Mouse (Mus musculus): ENCODE results near the gene Mpp5. TPM values are rescaled to one million over a fixed set of nuclear protein-coding genes. Genes with fewer than 3 reads are reported as not detected.

The Mpp5 gene
- polyA plus RNA-seq, 1 experiment from 2014 or later: 22.0 TPM

- no peaks in the 10 kb centered on the region for H3K9me3 ChIP-seq
- no peak overlapping the region for H3K4me2 ChIP-seq (replicated peaks)
- H3K27ac ChIP-seq: no peak overlapping the region
- H3K36me3 ChIP-seq: no peaks in the 10 kb centered on the region
- H3K9ac ChIP-seq (replicated peaks): no peak overlapping the region
- H3K4me3 ChIP-seq (replicated peaks): no peak overlapping the region
- 4% methylated on average over 2 of the region's 2 CpGs for WGBS
- ATAC-seq: peak; percentile 77
- H3K4me1 ChIP-seq (replicated peaks): peaks cover 16% of the 10 kb centered on the region
- H3K27me3 ChIP-seq: no peaks in the 10 kb centered on the region
These were observed 29.2 kb downstream of the Mpp5 start for GRCm38 (mm10) chr12:78777916-78778315.

- no peaks in the 10 kb centered on the region for H3K36me3 ChIP-seq
- WGBS: 44% methylated on average over 4 of the region's 4 CpGs
- H3K4me3 ChIP-seq (replicated peaks): no peak overlapping the region
- no peaks in the 10 kb centered on the region for H3K27me3 ChIP-seq
- no peak for ATAC-seq
- no peaks in the 10 kb centered on the region for H3K9me3 ChIP-seq
- H3K4me2 ChIP-seq (replicated peaks): no peak overlapping the region
- H3K27ac ChIP-seq: no peak overlapping the region
- H3K4me1 ChIP-seq (replicated peaks): peaks cover 16% of the 10 kb centered on the region
- H3K9ac ChIP-seq (replicated peaks): no peak overlapping the region
These were observed 29.8 kb downstream of the Mpp5 start for GRCm38 (mm10) chr12:78778423-78779067.

GRCm38 (mm10) chr12:78788266-78788873 lies 39.7 kb downstream of the Mpp5 start:
- 44% methylated on average over 3 of the region's 3 CpGs for WGBS

GRCm38 (mm10) chr12:78790791-78791190 lies 42.1 kb downstream of the Mpp5 start:
- no peaks in the 10 kb centered on the region for H3K36me3 ChIP-seq
- peaks cover 5% of the 10 kb centered on the region for H3K4me1 ChIP-seq (replicated peaks)
- no peak overlapping the region for H3K9ac ChIP-seq (replicated peaks)
- WGBS: 86% methylated on average over 2 of the region's 2 CpGs
- no peak overlapping the region for H3K4me3 ChIP-seq (replicated peaks)
- no peak overlapping the region for H3K4me2 ChIP-seq (replicated peaks)
- H3K9me3 ChIP-seq: no peaks in the 10 kb centered on the region
- no peak overlapping the region for H3K27ac ChIP-seq
- ATAC-seq: no peak
- no peaks in the 10 kb centered on the region for H3K27me3 ChIP-seq

More at GRCm38 (mm10) chr12:78788266-78788873, 39.7 kb downstream of the Mpp5 start:
- Histone ChIP-seq H3K4me2 (replicated peaks) (no peak overlapping the region), H3K27ac (no peak overlapping the region), H3K27me3 (no peaks in the 10 kb centered on the region), H3K36me3 (no peaks in the 10 kb centered on the region), H3K4me3 (replicated peaks) (no peak overlapping the region), H3K9me3 (0 out of 2 replicates have a peak, but pooled peaks cover 2% of the 10 kb centered on the region), H3K9ac (replicated peaks) (no peak overlapping the region), H3K4me1 (replicated peaks) (no peaks in the 10 kb centered on the region)
- no peak for ATAC-seq

- Histone ChIP-seq H3K4me1 (replicated peaks) (peaks cover 5% of the 10 kb centered on the region), H3K4me3 (replicated peaks) (no peak overlapping the region), H3K9me3 (no peaks in the 10 kb centered on the region), H3K9ac (replicated peaks) (no peak overlapping the region), H3K27me3 (no peaks in the 10 kb centered on the region), H3K36me3 (peaks cover 8% of the 10 kb centered on the region; the same call in 1 of the 2 replicates), H3K27ac (no peak overlapping the region), H3K4me2 (replicated peaks) (no peak overlapping the region)
- WGBS: 4% methylated on average over 1 of the region's 1 CpGs
- no peak for ATAC-seq
These were observed 45.5 kb downstream of the Mpp5 start for GRCm38 (mm10) chr12:78794236-78794635.

DNA sequence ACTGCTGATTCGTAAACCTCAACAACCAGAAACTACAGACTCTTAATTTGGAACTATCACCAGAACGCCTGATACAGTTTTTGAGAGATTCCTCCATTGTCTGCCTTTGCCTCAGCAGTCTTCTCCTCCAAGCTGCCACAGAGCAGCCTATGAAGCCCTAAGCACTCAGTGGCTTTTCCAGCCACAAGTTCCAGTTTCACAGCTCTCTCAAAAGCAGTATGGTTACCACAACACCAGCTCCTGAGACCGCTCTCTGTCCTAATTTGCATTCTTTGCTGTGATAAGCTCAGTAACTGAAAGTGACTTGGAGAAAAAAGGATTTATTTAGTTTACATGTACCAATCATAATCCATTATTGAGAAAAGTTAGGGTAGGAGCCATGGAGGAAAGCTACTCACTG lies 51.3 kb downstream of the Mpp5 start:
- Histone ChIP-seq H3K36me3 (peaks cover 8% of the 10 kb centered on the region; the same call in 1 of the 2 replicates), H3K4me1 (replicated peaks) (no peaks in the 10 kb centered on the region; the same call in 1 of the 2 replicates), H3K9me3 (no peaks in the 10 kb centered on the region), H3K4me2 (replicated peaks) (no peak overlapping the region), H3K4me3 (replicated peaks) (no peak overlapping the region), H3K27me3 (no peaks in the 10 kb centered on the region), H3K27ac (no peak overlapping the region), H3K9ac (replicated peaks) (no peak overlapping the region)
- ATAC-seq: no peak
- 78% methylated on average over 3 of the region's 3 CpGs for WGBS

DNA sequence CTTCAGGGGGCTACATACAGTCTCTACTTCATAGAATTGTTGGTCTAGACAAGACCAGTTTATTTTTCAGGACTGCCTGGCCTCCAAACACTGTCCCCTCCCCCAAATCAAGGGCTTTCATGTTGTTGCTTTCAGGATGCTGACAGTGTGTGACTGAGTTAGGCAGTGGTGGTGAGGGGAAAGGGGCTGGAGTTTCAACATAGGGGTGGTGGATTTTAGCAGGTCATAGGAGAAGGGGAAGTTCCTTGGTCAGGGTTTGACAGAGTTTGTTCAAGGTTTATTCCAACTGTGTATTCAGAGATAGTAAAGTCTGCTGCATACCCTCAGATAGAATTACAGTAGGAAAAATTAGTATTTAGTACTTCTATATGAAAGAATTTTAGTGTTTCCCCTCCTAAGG lies 53.1 kb downstream of the Mpp5 start:
- Histone ChIP-seq H3K9me3 (no peaks in the 10 kb centered on the region), H3K36me3 (peaks cover 8% of the 10 kb centered on the region; the same call in 1 of the 2 replicates), H3K9ac (replicated peaks) (no peak overlapping the region), H3K27ac (no peak overlapping the region), H3K27me3 (no peaks in the 10 kb centered on the region), H3K4me1 (replicated peaks) (no peaks in the 10 kb centered on the region; the same call in 1 of the 2 replicates), H3K4me2 (replicated peaks) (no peak overlapping the region), H3K4me3 (replicated peaks) (no peak overlapping the region)
- ATAC-seq: no peak

DNA sequence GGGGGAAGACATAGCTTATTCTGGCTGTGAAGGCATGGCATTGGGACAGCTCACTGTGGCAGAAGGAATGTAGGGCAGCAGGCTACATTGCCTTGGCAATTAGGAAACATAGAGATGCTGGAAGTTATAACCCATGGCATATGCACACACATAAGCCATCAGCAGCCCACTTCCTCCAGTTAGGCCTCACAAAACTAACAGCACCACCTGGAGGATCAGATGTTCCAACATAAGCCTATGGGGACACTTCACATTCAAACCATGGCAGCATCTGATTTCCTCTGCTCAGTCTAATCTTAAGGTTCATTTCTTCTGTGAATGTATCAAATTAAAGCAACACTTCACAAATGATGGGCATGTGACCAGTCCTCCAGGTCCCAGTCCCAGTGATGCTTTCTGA lies 65.7 kb downstream of the Mpp5 start:
- ATAC-seq: no peak
- H3K4me1 ChIP-seq (replicated peaks): no peaks in the 10 kb centered on the region
- no peak overlapping the region for H3K9ac ChIP-seq (replicated peaks)
- H3K36me3 ChIP-seq: no peaks in the 10 kb centered on the region
- no peaks in the 10 kb centered on the region for H3K27me3 ChIP-seq
- H3K27ac ChIP-seq: no peak overlapping the region
- H3K4me2 ChIP-seq (replicated peaks): no peak overlapping the region
- no peak overlapping the region for H3K4me3 ChIP-seq (replicated peaks)
- no peaks in the 10 kb centered on the region for H3K9me3 ChIP-seq

DNA sequence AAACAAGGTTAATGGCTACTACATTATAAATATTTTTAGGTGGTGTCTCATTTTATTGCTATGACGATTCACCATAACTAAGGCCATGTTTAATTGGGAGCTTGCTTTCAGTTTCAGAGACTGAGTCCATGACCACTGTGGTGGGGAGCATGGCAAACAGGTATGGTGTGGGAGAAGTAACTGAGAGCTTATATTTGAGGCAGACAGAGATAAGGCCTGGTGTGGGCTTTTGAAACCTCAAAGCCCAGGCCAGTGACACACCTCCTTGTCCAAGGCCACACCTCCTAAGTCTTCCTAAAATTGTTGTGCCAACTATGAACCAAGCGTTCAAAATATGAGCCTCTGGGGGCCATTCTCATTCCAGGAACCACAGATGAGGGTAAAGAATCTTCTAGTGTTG lies 85.8 kb downstream of the Mpp5 start:
- no peaks in the 10 kb centered on the region for H3K4me1 ChIP-seq (replicated peaks)
- H3K4me2 ChIP-seq (replicated peaks): no peak overlapping the region
- peaks cover 48% of the 10 kb centered on the region for H3K36me3 ChIP-seq
- no peak for ATAC-seq
- H3K9ac ChIP-seq (replicated peaks): no peak overlapping the region
- H3K27ac ChIP-seq: no peak overlapping the region
- no peaks in the 10 kb centered on the region for H3K27me3 ChIP-seq
- H3K9me3 ChIP-seq: no peaks in the 10 kb centered on the region
- no peak overlapping the region for H3K4me3 ChIP-seq (replicated peaks)
- 92% methylated on average over 2 of the region's 2 CpGs for WGBS

GRCm38 (mm10) chr12:78839906-78840305 lies 91.2 kb downstream of the Mpp5 start:
- 94% methylated on average over 4 of the region's 4 CpGs for WGBS
- ATAC-seq: no peak
- no peaks in the 10 kb centered on the region for H3K4me1 ChIP-seq (replicated peaks)
- no peak overlapping the region for H3K27ac ChIP-seq
- H3K4me3 ChIP-seq (replicated peaks): no peak overlapping the region
- H3K36me3 ChIP-seq: peaks cover 76% of the 10 kb centered on the region
- no peaks in the 10 kb centered on the region for H3K27me3 ChIP-seq
- H3K9ac ChIP-seq (replicated peaks): no peak overlapping the region
- no peaks in the 10 kb centered on the region for H3K9me3 ChIP-seq
- H3K4me2 ChIP-seq (replicated peaks): no peak overlapping the region

DNA sequence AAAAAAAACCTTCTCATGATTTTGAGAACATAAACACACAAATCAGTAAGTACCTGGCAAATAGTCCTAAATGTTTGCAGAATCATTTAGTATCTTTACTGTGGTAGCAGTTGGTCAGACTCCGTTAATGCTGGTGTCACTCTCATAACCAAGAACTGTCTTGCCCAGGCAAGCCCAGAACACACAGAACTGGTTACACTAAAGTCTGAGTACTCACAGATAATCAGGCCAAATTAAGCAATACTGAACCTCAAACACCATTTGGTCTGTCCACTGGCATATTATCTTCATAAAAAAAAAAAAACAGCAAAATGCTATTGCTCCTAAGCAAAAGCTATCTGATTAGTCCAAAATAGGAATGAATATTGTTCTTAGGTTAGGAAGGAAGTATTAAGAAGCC lies 93.7 kb downstream of the Mpp5 start:
- Histone ChIP-seq H3K36me3 (peaks cover 59% of the 10 kb centered on the region), H3K4me2 (replicated peaks) (no peak overlapping the region), H3K9me3 (no peaks in the 10 kb centered on the region), H3K4me3 (replicated peaks) (no peak overlapping the region), H3K4me1 (replicated peaks) (no peaks in the 10 kb centered on the region), H3K27me3 (no peaks in the 10 kb centered on the region), H3K27ac (no peak overlapping the region), H3K9ac (replicated peaks) (no peak overlapping the region)
- 95% methylated on average over 1 of the region's 1 CpGs for WGBS
- ATAC-seq: no peak

- peaks cover 49% of the 10 kb centered on the region for H3K36me3 ChIP-seq
- WGBS: 92% methylated on average over 4 of the region's 4 CpGs
- ATAC-seq: no peak
- no peaks in the 10 kb centered on the region for H3K4me1 ChIP-seq (replicated peaks)
- H3K27ac ChIP-seq: no peak overlapping the region
- no peaks in the 10 kb centered on the region for H3K9me3 ChIP-seq
- H3K9ac ChIP-seq (replicated peaks): no peak overlapping the region
- H3K4me2 ChIP-seq (replicated peaks): no peak overlapping the region
- no peaks in the 10 kb centered on the region for H3K27me3 ChIP-seq
- no peak overlapping the region for H3K4me3 ChIP-seq (replicated peaks)
These were observed 99.5 kb downstream of the Mpp5 start for GRCm38 (mm10) chr12:78848246-78848645.

Measured in midbrain, embryonic 13.5 days (tissue).